Mouse (Mus musculus): ENCODE data around the gene Nrd1.

GRCm38 (mm10) chr4:109078941-109079340 is 78.5 kb downstream of the Nrd1 start:
- TF ChIP-seq CTCF (IDR thresholded peaks at IDR 0.05 in 2 of 3, conservative IDR thresholded peaks at IDR 0.05 in 1 of 3; ENCODE audit: control insufficient read depth in 1 of 3, insufficient read depth in 1 of 3, low read depth in 2 of 3, low read length in 3 of 3, poor library complexity in 1 of 3, severe bottlenecking in 1 of 3) (no peak), POLR2A (IDR thresholded peaks at IDR 0.05; ENCODE audit: control insufficient read depth in 1 of 2, insufficient read depth in 1 of 2, low read depth in 1 of 2, low read length in 2 of 2, poor library complexity in 1 of 2) (no peak), ZC3H11A (IDR thresholded peaks at IDR 0.05; ENCODE audit: low read depth, low read length) (no peak), GATA1 (IDR thresholded peaks at IDR 0.05; ENCODE audit: low read depth, low read length) (no peak), SIN3A (IDR thresholded peaks at IDR 0.05; ENCODE audit: low read length) (no peak), MAX (IDR thresholded peaks at IDR 0.05; ENCODE audit: low read length) (no peak), USF2 (IDR thresholded peaks at IDR 0.05; ENCODE audit: borderline replicate concordance in 1 of 2, insufficient read depth in 1 of 2, low read depth in 1 of 2, low read length in 2 of 2) (no peak), KAT2A (conservative IDR thresholded peaks at IDR 0.05; ENCODE audit: low read depth, low read length) (no peak), USF1 (IDR thresholded peaks at IDR 0.05; ENCODE audit: low read depth, low read length) (no peak), JUND (IDR thresholded peaks at IDR 0.05; ENCODE audit: low read depth, low read length) (no peak), HCFC1 (IDR thresholded peaks at IDR 0.05; ENCODE audit: low read depth, low read length) (no peak), EP300 (IDR thresholded peaks at IDR 0.05; ENCODE audit: low read depth in 1 of 2, low read length in 2 of 2) (no peak)

All from MEL (cell line).